Mouse (Mus musculus): ENCODE data around the gene Usp2. TPM values are rescaled to one million over a fixed set of nuclear protein-coding genes. Genes with fewer than 3 reads are reported as not detected.
A peak's percentile ranks its signal among the peaks of the same experiment; 100 is the strongest.

The Usp2 gene
- polyA plus RNA-seq, 1 experiment from 2014 or later, result 10.8 TPM

DNA sequence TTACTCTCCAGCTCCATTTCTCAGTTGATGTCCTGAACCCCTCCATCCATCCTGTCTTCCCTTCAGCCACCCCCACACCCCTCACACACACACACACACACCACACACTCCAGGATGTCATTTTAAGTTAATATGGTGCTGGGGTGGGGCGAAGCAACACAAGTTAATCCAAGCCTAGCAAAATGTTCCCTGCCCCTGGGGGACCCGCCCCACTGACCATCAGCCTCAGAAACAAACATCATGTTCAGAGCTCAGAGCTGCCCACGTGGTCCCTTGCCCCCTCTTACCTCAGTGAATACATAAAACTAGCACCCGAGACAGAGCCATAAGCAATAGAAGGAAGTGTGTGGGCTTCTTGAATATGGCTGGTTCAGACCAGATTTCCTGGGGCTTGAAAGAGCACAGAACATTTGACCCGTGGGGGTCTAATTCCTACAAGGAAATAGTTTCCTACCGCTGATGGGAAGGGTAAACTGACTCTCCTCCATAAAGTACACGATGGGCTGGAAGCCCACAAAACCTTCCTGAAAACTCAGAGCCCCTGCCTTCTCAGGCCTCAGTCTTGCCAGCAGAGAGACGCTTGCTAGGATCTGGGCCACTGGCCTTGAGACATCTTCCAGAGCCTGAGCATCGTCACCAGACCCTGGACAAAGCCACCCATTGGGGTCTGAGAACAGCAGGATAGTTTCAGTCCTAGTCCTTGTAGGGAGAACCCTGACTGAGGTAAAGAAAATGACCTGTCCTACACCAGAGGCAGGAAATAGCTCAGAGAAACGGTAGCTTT, 13.4 kb downstream of the Usp2 start:
- H3K9me3 ChIP-seq, result no peaks in the 10 kb centered on the region
- no peak overlapping the region for H3K4me3 ChIP-seq (replicated peaks)
- WGBS, result 67% methylated on average over 10 of the region's 10 CpGs
- H3K4me1 ChIP-seq (replicated peaks), result peaks cover 32% of the 10 kb centered on the region
- H3K36me3 ChIP-seq, result no peaks in the 10 kb centered on the region
- no peaks in the 10 kb centered on the region for H3K27me3 ChIP-seq (replicated peaks)
- no peak overlapping the region for H3K4me2 ChIP-seq (replicated peaks)
- H3K27ac ChIP-seq, result no peak overlapping the region
- no peak for ATAC-seq
- no peak overlapping the region for H3K9ac ChIP-seq

GRCm38 (mm10) chr9:44080953-44081352, 14.1 kb downstream of the Usp2 start:
- H3K9me3 ChIP-seq, result no peaks in the 10 kb centered on the region

GRCm38 (mm10) chr9:44081581-44081980, 14.8 kb downstream of the Usp2 start:
- H3K27me3 ChIP-seq (replicated peaks), result no peaks in the 10 kb centered on the region
- ATAC-seq, result no peak
- H3K27ac ChIP-seq, result no peak overlapping the region
- WGBS, result 66% methylated on average over 5 of the region's 5 CpGs
- no peaks in the 10 kb centered on the region for H3K36me3 ChIP-seq
- H3K4me3 ChIP-seq (replicated peaks), result no peak overlapping the region
- H3K4me2 ChIP-seq (replicated peaks), result no peak overlapping the region
- no peak overlapping the region for H3K9ac ChIP-seq
- no peaks in the 10 kb centered on the region for H3K9me3 ChIP-seq
- peaks cover 37% of the 10 kb centered on the region for H3K4me1 ChIP-seq (replicated peaks)

More at GRCm38 (mm10) chr9:44080953-44081352, 14.1 kb downstream of the Usp2 start:
- Histone ChIP-seq H3K4me1 (replicated peaks) (peaks cover 37% of the 10 kb centered on the region), H3K9ac (no peak overlapping the region), H3K27me3 (replicated peaks) (no peaks in the 10 kb centered on the region), H3K36me3 (no peaks in the 10 kb centered on the region), H3K4me2 (replicated peaks) (no peak overlapping the region), H3K27ac (no peak overlapping the region), H3K4me3 (replicated peaks) (no peak overlapping the region)
- ATAC-seq, result no peak
- 66% methylated on average over 5 of the region's 5 CpGs for WGBS

DNA sequence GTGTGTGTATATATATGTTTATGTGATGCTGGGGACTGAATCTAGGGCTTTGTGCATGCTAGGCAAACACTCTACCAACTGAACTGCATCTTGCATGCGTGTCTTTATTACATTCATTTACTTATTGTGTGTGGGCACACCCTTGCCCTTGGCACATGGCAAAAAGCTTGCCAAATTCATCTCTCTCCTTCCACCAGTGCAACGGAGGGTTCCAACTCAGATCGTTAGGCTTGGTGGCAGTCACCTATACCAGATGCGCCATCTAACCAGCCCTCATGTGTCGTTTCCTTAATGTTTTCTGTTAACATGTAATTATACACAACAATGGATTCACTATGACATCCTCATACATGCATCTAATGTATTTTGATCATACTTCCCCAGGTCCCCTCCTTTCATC, 15.4 kb downstream of the Usp2 start:
- H3K36me3 ChIP-seq, result no peaks in the 10 kb centered on the region
- no peaks in the 10 kb centered on the region for H3K9me3 ChIP-seq
- ATAC-seq, result no peak
- H3K4me3 ChIP-seq (replicated peaks), result no peak overlapping the region
- no peaks in the 10 kb centered on the region for H3K27me3 ChIP-seq (replicated peaks)
- no peak overlapping the region for H3K9ac ChIP-seq
- no peak overlapping the region for H3K27ac ChIP-seq
- H3K4me1 ChIP-seq (replicated peaks), result peaks cover 41% of the 10 kb centered on the region
- H3K4me2 ChIP-seq (replicated peaks), result no peak overlapping the region
- WGBS, result 94% methylated on average over 5 of the region's 5 CpGs

DNA sequence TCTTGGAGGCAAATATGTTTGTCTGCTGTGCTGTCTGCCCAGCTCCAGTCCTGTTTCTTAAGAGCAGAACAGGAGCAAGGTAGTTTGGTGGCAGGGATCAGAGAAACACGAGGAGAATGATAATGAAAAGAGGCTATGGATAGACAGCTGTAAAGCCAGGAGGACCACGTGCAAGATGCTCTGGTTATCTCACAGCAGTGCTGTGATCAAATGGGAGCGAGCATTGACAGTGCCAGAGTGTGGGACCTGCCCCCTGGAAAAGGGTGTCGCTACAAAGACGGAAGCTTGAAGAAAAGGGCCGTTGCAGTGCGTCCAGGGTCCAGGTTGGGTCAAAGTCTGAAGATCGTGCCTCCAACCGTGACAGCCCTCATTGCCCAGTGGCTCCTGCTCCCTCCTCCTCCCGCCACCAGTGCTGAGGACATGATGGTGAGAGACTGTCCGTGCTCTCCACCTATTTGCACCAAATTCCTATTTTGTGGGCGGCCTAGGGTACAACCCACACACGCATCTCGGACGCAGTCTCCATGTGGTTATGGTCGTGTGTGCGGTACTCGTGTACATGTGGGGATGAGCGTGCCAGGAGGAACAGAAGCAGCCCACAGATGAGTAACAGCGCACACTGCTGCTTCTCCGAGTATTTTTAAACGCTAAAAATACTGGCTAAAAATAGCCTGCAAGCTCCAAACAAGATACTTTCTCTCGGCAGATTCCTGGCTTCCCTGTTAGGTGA, 16.7 kb downstream of the Usp2 start:
- peak overlapping the region; percentile 15; the same call in 1 of the 2 replicates for H3K9ac ChIP-seq

GRCm38 (mm10) chr9:44084236-44084635, 17.4 kb downstream of the Usp2 start:
- H3K4me3 ChIP-seq (replicated peaks), result peak overlapping the region; percentile 52
- no peaks in the 10 kb centered on the region for H3K36me3 ChIP-seq
- ATAC-seq, result peak; percentile 46; the same call in 1 of the 2 replicates
- H3K9ac ChIP-seq, result peak overlapping the region; percentile 60
- peak overlapping the region; percentile 96 for H3K4me2 ChIP-seq (replicated peaks)
- under 1% methylated on average over 14 of the region's 14 CpGs for WGBS
- peak overlapping the region; percentile 66 for H3K27ac ChIP-seq
- peaks cover 49% of the 10 kb centered on the region for H3K4me1 ChIP-seq (replicated peaks)
- no peaks in the 10 kb centered on the region for H3K27me3 ChIP-seq (replicated peaks)
- H3K9me3 ChIP-seq, result no peaks in the 10 kb centered on the region

More for the DNA sequence above, 16.7 kb downstream of the Usp2 start:
- 6% methylated on average over 23 of the region's 23 CpGs for WGBS
- H3K4me3 ChIP-seq (replicated peaks), result peak overlapping the region; percentile 52
- peak; percentile 34; the same call in 1 of the 2 replicates for ATAC-seq
- H3K27ac ChIP-seq, result peak overlapping the region; percentile 66
- H3K36me3 ChIP-seq, result no peaks in the 10 kb centered on the region
- H3K27me3 ChIP-seq (replicated peaks), result no peaks in the 10 kb centered on the region
- peaks cover 48% of the 10 kb centered on the region for H3K4me1 ChIP-seq (replicated peaks)
- H3K9me3 ChIP-seq, result no peaks in the 10 kb centered on the region
- peak overlapping the region; percentile 96 for H3K4me2 ChIP-seq (replicated peaks)

DNA sequence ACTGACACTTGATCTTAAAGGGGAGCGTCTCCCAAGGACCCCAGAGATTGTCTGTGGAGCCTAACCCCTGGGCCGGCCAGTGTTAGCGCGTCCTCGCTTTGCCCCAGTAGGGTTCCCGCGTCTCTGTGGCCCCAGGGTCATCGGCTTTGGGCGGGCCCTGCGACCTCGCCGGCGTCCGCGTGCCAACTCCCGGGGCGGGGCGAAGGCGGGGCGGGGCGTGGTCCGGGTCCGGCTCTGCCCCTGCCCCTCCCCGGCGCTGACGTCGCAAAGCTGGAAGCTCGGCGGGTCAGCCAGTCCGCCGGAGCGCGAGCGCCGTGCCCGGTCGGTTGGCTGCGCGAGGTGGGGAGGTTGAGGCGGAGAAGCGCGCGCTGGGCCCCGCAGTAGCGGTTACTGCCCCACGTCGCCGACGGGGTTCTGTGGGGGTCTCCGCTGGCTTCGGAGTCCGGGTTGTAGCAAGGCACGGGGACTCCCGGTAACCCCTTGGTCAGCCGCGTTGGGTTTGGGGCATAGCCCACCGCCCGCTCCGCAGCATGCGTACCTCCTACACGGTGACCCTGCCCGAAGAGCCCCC, 17.9 kb downstream of the Usp2 start:
- Histone ChIP-seq H3K9me3 (no peaks in the 10 kb centered on the region), H3K4me1 (replicated peaks) (peaks cover 49% of the 10 kb centered on the region), H3K9ac (peak overlapping the region; percentile 60), H3K4me2 (replicated peaks) (peak overlapping the region; percentile 96), H3K36me3 (no peaks in the 10 kb centered on the region), H3K27me3 (replicated peaks) (no peaks in the 10 kb centered on the region), H3K4me3 (replicated peaks) (peak overlapping the region; percentile 52), H3K27ac (peak overlapping the region; percentile 66)
- WGBS, result 1% methylated on average over 62 of the region's 62 CpGs
- peak; percentile 80 for ATAC-seq

DNA sequence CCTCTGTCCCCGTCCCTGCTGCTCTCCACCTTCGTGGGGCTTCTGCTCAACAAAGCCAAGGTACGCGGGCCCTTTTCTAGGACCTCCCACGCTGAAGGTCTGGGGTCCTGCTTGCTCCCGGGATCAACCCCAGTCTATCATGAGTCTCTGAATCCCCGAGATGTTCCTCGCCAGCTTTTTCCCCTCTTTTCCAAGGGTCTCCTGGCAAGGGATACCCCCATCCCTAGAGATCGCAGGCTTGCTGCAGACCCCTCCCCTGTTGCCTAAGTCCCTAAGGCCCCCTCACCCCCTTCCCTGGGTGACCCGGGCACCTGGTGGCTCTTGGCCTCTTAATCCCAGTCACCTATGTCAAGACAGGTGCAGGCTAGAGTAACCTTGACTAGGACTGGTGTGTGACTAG, 18.5 kb downstream of the Usp2 start:
- H3K27me3 ChIP-seq (replicated peaks), result no peaks in the 10 kb centered on the region
- H3K36me3 ChIP-seq, result no peaks in the 10 kb centered on the region
- 0 out of 2 replicates have a peak, but pooled peaks have one; percentile 13 for ATAC-seq
- peak overlapping the region; percentile 96 for H3K4me2 ChIP-seq (replicated peaks)
- peak overlapping the region; percentile 60 for H3K9ac ChIP-seq
- 4% methylated on average over 10 of the region's 10 CpGs for WGBS
- H3K4me1 ChIP-seq (replicated peaks), result peaks cover 49% of the 10 kb centered on the region
- H3K27ac ChIP-seq, result no peak overlapping the region
- no peaks in the 10 kb centered on the region for H3K9me3 ChIP-seq
- H3K4me3 ChIP-seq (replicated peaks), result peak overlapping the region; percentile 52

GRCm38 (mm10) chr9:44085741-44086665, 19.2 kb downstream of the Usp2 start:
- ATAC-seq, result no peak
- Histone ChIP-seq H3K4me2 (replicated peaks) (peak overlapping the region; percentile 96), H3K9me3 (no peaks in the 10 kb centered on the region), H3K36me3 (peaks cover under 1% of the 10 kb centered on the region; the same call in 1 of the 2 replicates), H3K4me1 (replicated peaks) (peaks cover 49% of the 10 kb centered on the region), H3K27me3 (replicated peaks) (no peaks in the 10 kb centered on the region), H3K4me3 (replicated peaks) (peak overlapping the region; percentile 52; the same call in 1 of the 2 replicates), H3K9ac (no peak overlapping the region), H3K27ac (no peak overlapping the region)
- 75% methylated on average over 15 of the region's 15 CpGs for WGBS

DNA sequence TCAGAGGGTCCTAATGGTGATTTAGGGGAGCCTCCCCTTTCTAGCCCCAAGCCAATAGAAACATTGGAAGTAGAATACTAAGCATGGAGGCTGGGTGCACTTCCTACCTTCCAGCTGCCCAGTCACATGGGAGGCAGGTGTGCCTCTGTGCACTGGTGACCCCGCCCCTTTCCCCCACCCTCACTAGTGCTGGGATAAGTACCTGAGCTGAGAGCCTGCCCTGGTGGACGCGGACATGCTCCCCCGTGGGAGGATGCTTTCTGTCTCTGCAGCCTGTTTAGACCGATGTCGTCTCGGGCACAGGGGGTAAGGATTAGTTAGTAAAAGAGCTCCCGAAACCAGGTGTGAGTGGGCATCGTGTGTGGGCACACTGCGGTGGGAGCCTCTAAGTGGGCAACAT, 20.1 kb downstream of the Usp2 start:
- Histone ChIP-seq H3K4me3 (replicated peaks) (no peak overlapping the region), H3K36me3 (peaks cover 3% of the 10 kb centered on the region; the same call in 1 of the 2 replicates), H3K4me1 (replicated peaks) (peaks cover 49% of the 10 kb centered on the region), H3K27ac (no peak overlapping the region), H3K4me2 (replicated peaks) (peak overlapping the region; percentile 31), H3K9me3 (no peaks in the 10 kb centered on the region), H3K27me3 (replicated peaks) (no peaks in the 10 kb centered on the region), H3K9ac (no peak overlapping the region)
- 42% methylated on average over 10 of the region's 10 CpGs for WGBS
- ATAC-seq, result no peak

GRCm38 (mm10) chr9:44087761-44088455, 21.1 kb downstream of the Usp2 start:
- Histone ChIP-seq H3K9ac (0 out of 2 replicates have a peak overlapping the region, but pooled peaks have one; percentile 15), H3K27ac (0 out of 2 replicates have a peak overlapping the region, but pooled peaks have one; percentile 0), H3K4me3 (replicated peaks) (no peak overlapping the region), H3K4me2 (replicated peaks) (peak overlapping the region; percentile 31), H3K9me3 (no peaks in the 10 kb centered on the region), H3K27me3 (replicated peaks) (no peaks in the 10 kb centered on the region), H3K4me1 (replicated peaks) (peaks cover 49% of the 10 kb centered on the region), H3K36me3 (peaks cover 3% of the 10 kb centered on the region; the same call in 1 of the 2 replicates)
- ATAC-seq, result peak; percentile 35; the same call in 1 of the 2 replicates
- WGBS, result 9% methylated on average over 15 of the region's 15 CpGs
